1 mouse cellular context compared by ENCODE assay signal in the genomic region with DNA sequence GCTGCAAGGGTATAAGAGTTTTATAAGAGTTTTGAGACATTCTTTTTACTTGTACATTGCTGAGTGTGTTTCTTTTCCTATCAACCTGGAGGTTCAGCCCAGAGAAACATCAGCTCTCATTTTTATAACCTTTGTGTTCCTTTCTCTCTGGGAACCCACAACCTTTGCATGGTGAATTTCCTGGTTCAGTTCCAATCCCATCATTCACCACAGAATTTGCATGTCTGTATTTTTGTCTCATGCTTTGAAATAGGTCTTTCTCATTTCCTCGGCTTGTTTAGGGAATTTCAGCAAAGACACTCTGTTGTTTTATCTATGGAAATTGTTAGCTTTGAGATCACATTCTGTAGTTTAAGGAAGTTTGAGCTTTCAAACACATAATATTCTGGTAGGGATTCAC.
TF ChIP-seq lines count a peak whose summit lies in the region.

No protein-coding gene starts in this region.

TF ChIP-seq in CH12.LX, 34 proteins besides CTCF, POLR2A, EP300 and RAD21 (continued from another document):
- TF ChIP-seq TCF12 (IDR thresholded peaks at IDR 0.05; ENCODE audit: low read depth, low read length) (peak; percentile 50; the same call in 1 of the 2 replicates), TBP (conservative IDR thresholded peaks at IDR 0.05; ENCODE audit: low read depth, low read length) (no peak), SMC3 (IDR thresholded peaks at IDR 0.05; ENCODE audit: low read depth, low read length) (no peak), KAT2A (IDR thresholded peaks at IDR 0.05; ENCODE audit: insufficient replicate concordance, low read length) (no peak), ETS1 (conservative IDR thresholded peaks at IDR 0.05; ENCODE audit: low read depth, low read length) (peak; percentile 60), USF1 (IDR thresholded peaks at IDR 0.05; ENCODE audit: low read depth, low read length) (no peak), MAX (IDR thresholded peaks at IDR 0.05; ENCODE audit: low read length) (no peak), SIN3A (IDR thresholded peaks at IDR 0.05; ENCODE audit: low read length) (no peak), ZKSCAN1 (IDR thresholded peaks at IDR 0.05; ENCODE audit: borderline replicate concordance, low read depth, low read length) (no peak), CHD2 (IDR thresholded peaks at IDR 0.05; ENCODE audit: low read length) (no peak), RCOR1 (conservative IDR thresholded peaks at IDR 0.05; ENCODE audit: low read depth, low read length) (no peak), ZNF384 (IDR thresholded peaks at IDR 0.05; ENCODE audit: low read depth, low read length) (no peak), E2F4 (IDR thresholded peaks at IDR 0.05; ENCODE audit: insufficient replicate concordance, low read depth, low read length) (no peak), IRF4 (IDR thresholded peaks at IDR 0.05; ENCODE audit: low read depth, low read length) (peak; percentile 73), JUND (conservative IDR thresholded peaks at IDR 0.05; ENCODE audit: low read depth, low read length) (no peak), MYC (IDR thresholded peaks at IDR 0.05; ENCODE audit: low read depth, low read length) (no peak), ZMIZ1 (IDR thresholded peaks at IDR 0.05; ENCODE audit: low read depth, low read length) (no peak), MXI1 (IDR thresholded peaks at IDR 0.05; ENCODE audit: low read depth, low read length) (no peak), ZC3H11A (IDR thresholded peaks at IDR 0.05; ENCODE audit: low read depth, low read length) (no peak), UBTF (IDR thresholded peaks at IDR 0.05; ENCODE audit: low read depth, low read length) (no peak), CHD1 (IDR thresholded peaks at IDR 0.05; ENCODE audit: low read depth, low read length) (no peak), POLR2AphosphoS2 (IDR thresholded peaks at IDR 0.05; ENCODE audit: low read depth, low read length) (no peak), JUN (IDR thresholded peaks at IDR 0.05; ENCODE audit: insufficient read depth, low read depth, low read length) (no peak)
TF ChIP-seq in CH12.LX: peak in this region for 7.
